Mouse (Mus musculus) liver, embryonic 14.5 days (tissue): ENCODE measurements around the gene Asic5.

ENCODE experiments used
- CTCF ChIP-seq: IDR thresholded peaks from 2 replicates; pipeline ENCODE4 v1.5.1; 2016; ENCODE audit warnings: antibody characterized with exemption, low read depth, control low read depth
- EP300 ChIP-seq: IDR thresholded peaks from 2 replicates; pipeline ENCODE4 v1.6.1; 2016; ENCODE audit warnings: antibody characterized with exemption, low read depth

- TF ChIP-seq CTCF (no peak), EP300 (no peak)
Observed at GRCm38 (mm10) chr3:81987628-81988027, 5.5 kb downstream of the Asic5 start.
